Mouse (Mus musculus) liver (tissue): Measurements from ENCODE around the gene Zbtb43.
A peak's percentile ranks its signal among the peaks of the same experiment; 100 is the strongest.

Source experiments
- DNase-seq: peaks from one replicate; pipeline ENCODE4 v3.0.0-alpha.2; 2020; ENCODE audit warnings: mixed read lengths

The Zbtb43 gene

GRCm38 (mm10) chr2:33426640-33427398 is 41.5 kb downstream of the Zbtb43 start:
- DNase-seq: no peak

DNA sequence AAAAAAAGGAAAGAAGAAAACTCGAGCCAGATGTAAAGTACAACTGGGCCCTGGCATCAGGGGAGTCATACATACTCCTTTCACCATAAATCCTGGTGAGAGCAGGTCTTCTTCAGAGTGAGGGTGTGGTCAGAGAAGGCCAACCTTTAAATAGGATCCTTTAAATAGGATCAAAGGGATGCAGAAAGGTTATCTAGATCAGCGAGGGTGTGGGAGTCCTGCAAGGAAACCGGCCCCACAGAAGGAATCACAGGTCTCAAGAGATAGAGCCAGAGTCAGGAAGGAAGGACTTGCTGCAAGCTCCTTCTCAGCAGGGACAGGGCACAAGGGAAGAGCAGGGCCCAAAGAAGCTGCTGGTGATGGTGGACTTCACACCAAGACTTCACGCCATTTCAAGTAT is 50.9 kb downstream of the Zbtb43 start:
- no peak for DNase-seq

GRCm38 (mm10) chr2:33414019-33414418 is 54.3 kb downstream of the Zbtb43 start:
- no peak for DNase-seq

DNA sequence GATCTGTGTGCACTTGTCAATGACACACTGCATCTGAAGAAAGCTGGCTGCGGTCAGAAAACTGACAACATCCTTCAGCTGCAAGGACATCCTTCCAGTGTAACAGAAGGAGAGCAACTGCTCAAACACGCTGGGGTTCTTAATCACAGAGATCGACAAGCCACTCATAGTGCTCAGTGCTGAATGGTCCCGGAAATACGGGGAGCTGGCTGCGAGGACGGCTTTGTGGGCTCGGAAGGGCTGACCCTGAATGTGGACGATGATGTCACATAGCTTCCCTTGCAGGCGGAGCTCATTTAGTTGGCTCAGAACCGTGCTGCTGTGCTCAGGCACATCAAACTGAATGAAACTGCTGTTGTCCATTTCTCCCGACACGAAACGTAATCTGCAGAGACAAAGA is 56.2 kb downstream of the Zbtb43 start:
- no peak for DNase-seq

- DNase-seq: peak; percentile 50
These were observed 64.8 kb downstream of the Zbtb43 start for GRCm38 (mm10) chr2:33403511-33404003.

- DNase-seq: no peak
These were observed 65.7 kb downstream of the Zbtb43 start for GRCm38 (mm10) chr2:33402638-33403037.

DNA sequence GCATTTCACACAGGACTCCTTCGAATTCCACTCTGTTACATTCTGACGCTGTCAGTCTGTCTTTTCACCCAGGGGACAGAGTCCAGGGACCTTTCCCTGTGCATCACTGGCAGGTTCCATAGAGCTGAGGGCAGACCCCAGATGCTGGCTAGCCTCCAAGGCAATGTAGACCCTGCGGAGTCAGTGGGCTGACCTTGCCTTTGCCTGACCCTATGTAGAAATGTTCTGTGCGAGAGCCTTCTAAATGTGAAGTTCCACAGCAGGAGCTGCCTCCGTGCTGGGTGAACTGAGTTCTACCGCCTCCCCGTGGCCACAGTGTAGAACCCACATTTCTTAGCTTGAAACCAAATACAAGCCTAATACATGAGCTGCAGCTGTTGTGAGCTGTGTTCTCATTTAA is 66.1 kb downstream of the Zbtb43 start:
- DNase-seq: peak; percentile 59

DNA sequence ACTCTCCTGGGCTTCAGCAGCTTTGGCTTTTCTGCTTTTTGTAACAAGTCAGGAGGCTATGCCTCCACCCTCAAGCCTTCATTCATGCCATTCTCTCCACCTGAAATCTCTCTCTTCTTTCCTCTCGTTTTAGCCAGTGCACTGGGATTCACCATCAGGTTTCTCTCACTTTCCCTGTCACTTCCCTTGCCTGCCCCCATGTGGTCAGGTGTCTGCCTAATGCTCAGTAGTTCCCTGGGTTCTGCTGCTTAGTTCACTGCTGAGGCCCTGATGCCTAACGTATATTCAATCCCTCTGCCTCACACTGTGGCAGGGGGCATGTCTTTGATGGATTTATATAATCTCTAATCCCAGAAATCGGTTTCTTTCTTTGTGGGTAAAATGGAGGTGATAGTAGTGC is 67.1 kb downstream of the Zbtb43 start:
- DNase-seq: peak; percentile 36

GRCm38 (mm10) chr2:33400541-33400940 is 67.8 kb downstream of the Zbtb43 start:
- DNase-seq: no peak
